Mouse (Mus musculus) kidney, embryonic 14.5 days (tissue): Measurements from ENCODE around the gene Lrrc74a. TPM values are rescaled to one million over a fixed set of nuclear protein-coding genes. Genes with fewer than 3 reads are reported as not detected.

Experiments
- ATAC-seq: fragments of 200-750 bp; cut with Nextera tagmentation; 2 replicates; pipeline ENCODE4 v1.8.0; 2017; ENCODE audit warnings: moderate number of reproducible peaks, mild to moderate bottlenecking, moderate TSS enrichment, moderate library complexity; ENCODE audit not compliant: low FRiP score, low TSS enrichment
- H3K27ac ChIP-seq: fragments of 300-500 bp; sonication (generic); 2 replicates; pipeline ENCODE4 v1.5.1; 2014; ENCODE audit warnings: low read depth, mild to moderate bottlenecking, low read length, moderate library complexity, mixed read lengths
- H3K27me3 ChIP-seq: fragments of 300-500 bp; sonication (generic); 2 replicates; pipeline ENCODE4 v1.6.1; 2014; ENCODE audit warnings: mild to moderate bottlenecking, low read length; ENCODE audit not compliant: control insufficient read depth, insufficient read depth
- H3K36me3 ChIP-seq: fragments of 300-500 bp; sonication (generic); 2 replicates; pipeline ENCODE4 v1.6.1; 2014; ENCODE audit warnings: low read length, mixed read lengths; ENCODE audit not compliant: control insufficient read depth, insufficient read depth
- H3K4me1 ChIP-seq: fragments of 300-500 bp; sonication (generic); 2 replicates; pipeline ENCODE4 v1.6.1; 2014; ENCODE audit warnings: low read length, mixed read lengths; ENCODE audit not compliant: control insufficient read depth, insufficient read depth
- H3K4me2 ChIP-seq: fragments of 300-500 bp; sonication (generic); replicated peaks from 2 replicates; pipeline ENCODE4 v1.6.1; 2014; ENCODE audit warnings: low read depth, mild to moderate bottlenecking, low read length
- H3K4me3 ChIP-seq: fragments of 300-500 bp; sonication (generic); 2 replicates; pipeline ENCODE4 v1.5.1; 2014; ENCODE audit warnings: mild to moderate bottlenecking, low read length
- H3K9ac ChIP-seq: fragments of 300-500 bp; sonication (generic); 2 replicates; pipeline ENCODE4 v1.6.1; 2014; ENCODE audit warnings: low read depth, mild to moderate bottlenecking, low read length, moderate library complexity
- H3K9me3 ChIP-seq: fragments of 300-500 bp; sonication (generic); 2 replicates; pipeline ENCODE4 v1.6.1; 2016; ENCODE audit warnings: low read length; ENCODE audit not compliant: control insufficient read depth
- WGBS: fragments of 180-500 bp; shearing (Covaris S2); extraction: QIAGEN DNeasy Blood & Tissue Kit; methylation state at CpG from one replicate; pipeline ENCODE4 v1.1.7; 2014; 5-methylcytosine and 5-hydroxymethylcytosine counted together
- polyA plus RNA-seq: library from polyadenylated mRNA; unstranded; fragments of >200 nt; fragmentation: Nextera tagmentation; extraction: Ambion mirVana; gene quantifications from 2 replicates; pipeline ENCODE4 v1.2.1, GENCODE M21; 2014

Gene Lrrc74a
- polyA plus RNA-seq, 1 experiment from 2014 or later = not detected

DNA sequence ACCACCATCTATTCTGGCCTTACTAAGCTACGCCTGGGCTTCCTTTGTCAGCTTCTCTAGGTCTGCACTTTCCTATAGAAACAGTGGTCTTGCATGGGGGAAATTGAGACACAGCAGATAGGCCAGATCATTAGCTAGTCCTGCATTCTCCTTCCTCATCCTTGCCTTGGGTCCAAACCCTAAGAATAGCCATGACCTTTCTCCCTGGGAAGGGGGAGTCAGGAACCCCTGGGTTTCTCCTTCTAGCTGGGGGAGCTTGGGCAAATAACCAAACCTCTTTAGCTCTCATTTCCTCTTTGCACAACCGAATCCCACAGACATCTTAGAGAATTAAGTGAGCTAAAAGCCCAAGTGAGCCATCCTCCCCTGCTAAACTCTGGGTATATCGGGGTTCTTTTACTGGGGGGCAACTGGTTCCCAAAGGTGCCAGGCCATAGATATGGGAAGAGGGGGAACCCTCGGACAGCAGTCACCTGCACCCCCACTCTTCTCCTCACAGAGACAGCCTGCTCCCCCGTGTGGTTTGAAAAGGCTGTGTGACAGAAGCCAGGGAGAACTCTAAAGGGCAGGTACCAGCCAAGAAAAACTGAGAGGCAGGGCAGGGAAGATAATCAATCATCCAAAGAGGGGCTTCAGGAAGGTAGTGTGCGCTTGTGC, 69.6 kb downstream of the Lrrc74a start:
- H3K9ac ChIP-seq = no peak overlapping the region
- peaks cover 87% of the 10 kb centered on the region for H3K4me1 ChIP-seq
- no peak overlapping the region for H3K4me2 ChIP-seq
- H3K4me3 ChIP-seq = no peak overlapping the region
- peak overlapping the region; percentile 80; the same call in 1 of the 2 replicates for H3K27ac ChIP-seq
- no peaks in the 10 kb centered on the region for H3K9me3 ChIP-seq
- 37% methylated on average over 6 of the region's 6 CpGs for WGBS
- H3K36me3 ChIP-seq = no peaks in the 10 kb centered on the region
- H3K27me3 ChIP-seq = no peaks in the 10 kb centered on the region
- no peak for ATAC-seq

DNA sequence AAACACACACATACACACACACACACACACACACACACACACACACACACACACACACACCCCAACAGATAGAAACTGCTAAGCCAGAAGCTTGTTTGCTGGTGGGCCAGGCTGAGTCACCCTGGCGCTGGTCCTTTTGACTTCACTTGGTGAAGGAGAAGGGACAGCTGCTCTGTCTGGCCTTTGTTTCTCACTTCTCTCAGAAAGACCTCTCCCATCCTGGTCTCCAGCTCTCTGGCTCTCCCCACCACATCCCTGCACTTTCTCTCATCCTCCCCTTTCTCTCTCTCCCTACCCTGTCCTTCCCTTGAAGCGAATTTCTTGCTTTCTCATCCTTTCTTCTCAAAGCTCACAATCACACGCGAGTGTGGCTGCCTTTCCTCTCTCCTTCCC, 70.1 kb downstream of the Lrrc74a start:
- no peak overlapping the region for H3K4me3 ChIP-seq
- H3K9me3 ChIP-seq = no peaks in the 10 kb centered on the region
- peak overlapping the region; percentile 80 for H3K27ac ChIP-seq
- H3K4me1 ChIP-seq = peaks cover 83% of the 10 kb centered on the region
- no peak for ATAC-seq
- H3K27me3 ChIP-seq = no peaks in the 10 kb centered on the region
- no peak overlapping the region for H3K9ac ChIP-seq
- H3K36me3 ChIP-seq = no peaks in the 10 kb centered on the region
- H3K4me2 ChIP-seq = no peak overlapping the region
- 19% methylated on average over 4 of the region's 4 CpGs for WGBS

DNA sequence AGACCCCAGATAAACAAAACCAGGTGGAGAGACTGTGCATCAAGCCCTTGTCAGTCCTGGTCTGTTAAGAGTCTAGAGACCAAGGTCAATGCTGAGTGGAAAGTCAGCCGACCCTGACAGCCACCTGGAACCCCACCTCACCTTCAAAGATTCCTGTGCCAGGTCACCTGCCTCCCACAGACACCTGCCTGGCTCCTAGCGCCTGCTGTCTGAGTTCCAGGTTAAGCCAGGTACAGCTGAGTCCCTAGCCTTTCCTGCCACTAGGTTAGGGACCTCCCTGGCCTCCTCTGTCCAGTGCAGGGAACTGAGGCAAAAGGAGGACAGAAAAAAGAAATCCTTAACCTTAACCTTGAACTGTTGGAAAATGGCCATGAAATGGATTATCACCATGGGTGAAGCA, 70.7 kb downstream of the Lrrc74a start:
- peaks cover 79% of the 10 kb centered on the region for H3K4me1 ChIP-seq
- H3K27me3 ChIP-seq = no peaks in the 10 kb centered on the region
- no peak for ATAC-seq
- H3K9ac ChIP-seq = no peak overlapping the region
- 43% methylated on average over 2 of the region's 2 CpGs for WGBS
- H3K9me3 ChIP-seq = no peaks in the 10 kb centered on the region
- no peaks in the 10 kb centered on the region for H3K36me3 ChIP-seq
- no peak overlapping the region for H3K4me2 ChIP-seq
- peak overlapping the region; percentile 80; the same call in 1 of the 2 replicates for H3K27ac ChIP-seq
- no peak overlapping the region for H3K4me3 ChIP-seq

DNA sequence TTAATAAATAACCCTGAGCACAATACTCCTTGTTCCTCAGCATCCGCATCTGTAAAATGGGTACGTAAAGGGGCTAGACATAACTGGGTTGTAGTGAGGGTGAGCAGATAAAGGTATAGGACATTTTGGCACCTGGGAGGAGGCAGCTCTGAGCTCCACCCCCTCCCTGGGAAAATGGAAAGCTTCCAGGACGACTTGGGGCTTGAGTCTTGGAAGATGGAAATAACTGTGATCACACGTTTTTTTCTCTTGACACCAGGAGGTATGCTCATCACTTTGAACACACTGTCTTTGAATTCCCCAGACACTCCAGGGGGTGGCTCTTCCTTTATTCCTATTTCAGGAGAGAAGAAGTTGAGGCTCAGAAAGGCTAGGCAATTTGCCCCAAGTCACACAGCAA, 71.1 kb downstream of the Lrrc74a start:
- H3K36me3 ChIP-seq = no peaks in the 10 kb centered on the region
- H3K4me3 ChIP-seq = no peak overlapping the region
- no peaks in the 10 kb centered on the region for H3K27me3 ChIP-seq
- H3K27ac ChIP-seq = 0 out of 2 replicates have a peak overlapping the region, but pooled peaks have one; percentile 80
- 70% methylated on average over 4 of the region's 4 CpGs for whole genome bisulfite sequencing
- no peaks in the 10 kb centered on the region for H3K9me3 ChIP-seq
- no peak overlapping the region for H3K9ac ChIP-seq
- H3K4me1 ChIP-seq = peaks cover 78% of the 10 kb centered on the region
- H3K4me2 ChIP-seq = no peak overlapping the region
- ATAC-seq = no peak

GRCm38 (mm10) chr12:86806031-86806922, 72.1 kb downstream of the Lrrc74a start:
- ATAC-seq = peak; percentile 10
- H3K4me3 ChIP-seq = no peak overlapping the region
- H3K4me2 ChIP-seq = peak overlapping the region; percentile 23
- H3K27ac ChIP-seq = peak overlapping the region; percentile 66; the same call in 1 of the 2 replicates
- peak overlapping the region; percentile 18; the same call in 1 of the 2 replicates for H3K9ac ChIP-seq
- no peaks in the 10 kb centered on the region for H3K9me3 ChIP-seq
- peaks cover 76% of the 10 kb centered on the region for H3K4me1 ChIP-seq
- no peaks in the 10 kb centered on the region for H3K36me3 ChIP-seq
- 4% methylated on average over 19 of the region's 20 CpGs for WGBS
- H3K27me3 ChIP-seq = no peaks in the 10 kb centered on the region

- Histone ChIP-seq H3K36me3 (no peaks in the 10 kb centered on the region), H3K9ac (no peak overlapping the region), H3K9me3 (no peaks in the 10 kb centered on the region), H3K4me2 (no peak overlapping the region), H3K27me3 (no peaks in the 10 kb centered on the region), H3K4me3 (no peak overlapping the region), H3K4me1 (peaks cover 67% of the 10 kb centered on the region), H3K27ac (peak overlapping the region; percentile 66; the same call in 1 of the 2 replicates)
- ATAC-seq = peak; percentile 24
- 19% methylated on average over 5 of the region's 5 CpGs for WGBS
Observed at GRCm38 (mm10) chr12:86806923-86807794, 73.0 kb downstream of the Lrrc74a start.

DNA sequence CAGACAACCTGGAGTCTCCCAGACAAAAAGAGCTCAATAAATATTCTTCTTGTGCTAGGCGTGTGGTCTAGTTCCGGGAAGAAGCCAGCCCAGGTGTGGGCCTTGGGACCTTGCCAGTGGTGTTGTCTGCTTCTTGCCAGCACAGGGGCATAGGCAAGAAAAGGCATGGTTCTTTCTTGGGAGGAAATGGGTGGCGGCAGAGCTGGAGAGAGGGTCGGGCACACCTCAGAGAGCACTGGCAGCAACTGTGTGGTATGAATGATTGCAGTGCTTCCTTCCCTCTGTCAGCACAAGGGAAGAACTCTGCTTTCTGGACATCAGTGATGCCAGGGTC, 73.6 kb downstream of the Lrrc74a start:
- no peaks in the 10 kb centered on the region for H3K27me3 ChIP-seq
- H3K4me1 ChIP-seq = peaks cover 62% of the 10 kb centered on the region
- H3K9me3 ChIP-seq = no peaks in the 10 kb centered on the region
- no peak for ATAC-seq
- no peak overlapping the region for H3K4me3 ChIP-seq
- H3K27ac ChIP-seq = no peak overlapping the region; the same call in 1 of the 2 replicates
- no peaks in the 10 kb centered on the region for H3K36me3 ChIP-seq
- no peak overlapping the region for H3K9ac ChIP-seq
- no peak overlapping the region for H3K4me2 ChIP-seq
- WGBS = 36% methylated on average over 4 of the region's 4 CpGs

GRCm38 (mm10) chr12:86808856-86809255, 74.7 kb downstream of the Lrrc74a start:
- Histone ChIP-seq H3K4me1 (peaks cover 52% of the 10 kb centered on the region), H3K9me3 (no peaks in the 10 kb centered on the region), H3K4me2 (no peak overlapping the region), H3K27me3 (no peaks in the 10 kb centered on the region), H3K4me3 (no peak overlapping the region), H3K36me3 (no peaks in the 10 kb centered on the region), H3K9ac (no peak overlapping the region), H3K27ac (no peak overlapping the region)
- WGBS = 85% methylated on average over 4 of the region's 4 CpGs
- ATAC-seq = no peak
